Mouse (Mus musculus) liver, postnatal 0 days (tissue): Measurements from ENCODE around the gene H2-Ab1.

Source experiments
- CTCF ChIP-seq: sonication (generic); IDR thresholded peaks from 2 replicates; pipeline ENCODE4 v1.5.1; 2016; ENCODE audit warnings: antibody characterized with exemption, low read depth
- EP300 ChIP-seq: IDR thresholded peaks from 2 replicates; pipeline ENCODE4 v1.6.1; 2016; ENCODE audit warnings: antibody characterized with exemption, low read depth, mild to moderate bottlenecking

DNA sequence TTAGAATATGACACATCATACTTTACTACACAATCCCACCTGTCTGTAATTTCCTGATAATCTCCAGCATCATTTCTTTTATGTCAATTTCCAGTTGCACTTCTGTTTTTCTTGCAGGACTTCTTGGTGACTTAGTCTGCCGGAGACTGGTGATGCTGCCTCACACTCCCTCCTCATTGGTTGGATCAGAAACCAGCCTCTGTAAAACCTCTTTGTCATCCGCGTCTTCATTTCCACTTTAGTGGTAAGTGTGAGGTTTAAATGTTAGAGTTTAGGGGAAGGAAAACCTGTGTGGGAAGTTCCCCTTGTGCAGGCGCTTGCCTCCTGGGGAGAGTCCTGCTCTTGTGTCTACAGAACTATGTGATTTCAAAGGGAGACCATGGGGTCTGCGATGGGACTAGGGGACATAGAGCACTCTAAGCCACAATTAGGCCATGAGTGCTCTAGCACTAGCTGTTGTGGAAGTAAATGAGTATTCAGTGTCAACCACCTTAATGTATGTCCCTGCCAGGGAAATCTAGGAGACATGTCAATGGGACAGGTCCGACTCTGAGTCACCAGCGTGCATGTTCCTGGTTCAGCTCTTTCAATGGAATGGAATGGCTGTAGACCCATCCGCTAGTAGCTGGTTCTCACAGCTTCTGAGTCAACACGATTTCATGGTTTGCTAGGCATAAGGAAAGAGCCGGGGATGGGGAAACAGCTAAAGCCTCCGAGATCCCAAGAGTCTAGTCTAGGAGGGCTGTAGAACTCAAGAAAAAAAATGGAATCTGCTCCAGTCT lies at the start of gene H2-Ab1:
- TF ChIP-seq CTCF (no peak), EP300 (no peak)
